Mouse (Mus musculus) kidney, adult 8-10 months (tissue): ENCODE measurements around the gene Iqcb1.
"Not testable (repeated sequence)": the region's sequence is repeated elsewhere in the genome, so short reads cannot be mapped to it uniquely, and the experiment has no call there.

ENCODE experiments used
- DNase-seq, 2 experiments: peaks; one replicate each; pipeline ENCODE4 v3.0.0; 2022

Gene Iqcb1

DNA sequence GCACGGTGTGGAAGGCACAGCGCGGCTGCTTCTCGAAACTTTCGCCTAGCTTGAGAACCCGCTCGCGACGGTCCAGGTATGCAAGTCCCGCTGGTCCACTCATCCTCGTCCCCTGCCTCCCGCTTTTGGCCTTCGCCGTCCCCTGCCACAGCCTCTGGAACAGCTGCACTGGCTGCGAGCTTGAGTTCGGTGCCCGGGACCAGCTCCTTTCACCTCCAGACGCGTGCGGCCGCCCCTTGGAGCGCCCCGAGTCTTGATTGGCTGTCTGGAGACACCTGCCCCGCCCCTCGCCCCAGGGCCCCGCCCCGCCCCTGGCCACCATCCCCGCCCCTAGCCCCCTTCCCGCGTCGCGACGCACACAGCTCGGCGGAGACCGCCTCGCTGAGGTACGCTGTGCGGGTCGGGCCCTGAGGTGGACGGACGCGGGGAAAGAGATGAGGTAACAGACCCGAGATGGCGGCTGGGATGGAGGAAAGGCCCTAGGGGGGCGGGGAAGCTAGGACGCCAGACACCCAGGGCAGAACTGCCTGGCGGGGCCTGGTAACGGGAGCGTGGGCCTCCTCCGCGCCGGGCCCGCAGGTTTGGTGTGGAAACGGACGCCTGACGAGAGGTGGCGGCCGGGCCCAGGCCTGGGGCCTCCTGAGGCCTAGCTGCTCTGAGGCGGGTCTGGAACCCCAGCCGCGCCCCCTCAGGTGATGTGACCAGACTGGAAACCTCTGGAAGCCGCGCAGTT lies at the start of gene Iqcb1:
Gene Iqcb1, plus strand, starts transcription at position 332 of the 733 bp plus-strand sequence.
- DNase-seq: peak; percentile 80 to 85

DNA sequence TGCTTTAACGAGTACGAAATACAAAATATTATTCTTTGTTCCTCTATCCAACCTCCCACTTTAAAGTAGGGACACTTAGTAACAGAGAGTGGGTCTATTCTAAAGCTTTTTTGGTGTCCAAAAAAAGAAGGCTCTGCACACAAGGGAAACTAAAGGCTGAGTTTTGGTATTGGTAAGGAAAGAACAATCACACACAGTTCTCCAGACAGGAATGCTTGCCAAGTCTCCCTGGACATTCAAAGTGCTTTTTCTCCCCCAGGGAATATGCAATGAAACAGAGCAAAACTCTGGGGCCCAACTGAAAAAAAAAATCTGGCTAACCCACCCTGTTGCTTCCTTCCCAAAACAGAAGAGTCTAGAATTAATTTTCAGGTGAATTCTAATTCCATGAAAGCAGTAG lies 44.0 kb upstream of the Iqcb1 start:
- no peak for DNase-seq

DNA sequence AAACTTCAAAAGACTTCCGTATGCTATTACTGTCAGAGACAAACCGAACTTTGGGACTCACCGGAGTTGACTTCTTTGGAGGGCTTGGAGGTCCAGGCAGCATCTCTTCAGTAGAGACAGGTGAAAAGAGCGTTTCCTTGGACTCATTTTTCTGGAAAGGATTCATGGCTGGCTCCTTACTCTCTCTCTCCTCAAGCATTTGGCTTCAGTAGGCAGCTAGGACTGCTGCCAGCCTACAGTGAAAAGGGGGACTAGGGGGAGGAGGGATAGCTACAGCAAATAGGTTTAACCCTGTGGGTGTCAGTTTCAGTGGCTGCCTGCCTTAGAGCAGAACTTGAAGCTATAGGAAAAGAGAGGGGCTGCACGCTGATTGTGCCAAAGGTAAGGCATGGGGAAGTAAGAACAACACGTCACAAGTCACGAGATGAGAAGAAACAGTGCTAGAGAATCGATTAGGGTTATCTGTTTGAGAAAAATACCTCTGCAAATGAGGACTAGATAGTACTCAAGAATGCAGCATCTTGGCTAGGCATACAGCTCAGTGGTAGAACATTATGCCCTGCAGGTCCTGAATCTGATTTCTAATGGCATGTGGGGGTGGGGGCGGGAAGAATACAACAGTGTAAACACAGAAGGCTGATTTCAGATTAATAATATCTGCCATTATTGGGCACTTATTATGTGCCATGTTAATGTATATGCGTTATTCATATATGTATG lies 43.4 kb upstream of the Iqcb1 start, which contains the start of gene Slc15a2:
Gene Slc15a2, minus strand, starts transcription at position 369 of the 720 bp plus-strand sequence.
- peak; percentile 36 to 40 for DNase-seq

DNA sequence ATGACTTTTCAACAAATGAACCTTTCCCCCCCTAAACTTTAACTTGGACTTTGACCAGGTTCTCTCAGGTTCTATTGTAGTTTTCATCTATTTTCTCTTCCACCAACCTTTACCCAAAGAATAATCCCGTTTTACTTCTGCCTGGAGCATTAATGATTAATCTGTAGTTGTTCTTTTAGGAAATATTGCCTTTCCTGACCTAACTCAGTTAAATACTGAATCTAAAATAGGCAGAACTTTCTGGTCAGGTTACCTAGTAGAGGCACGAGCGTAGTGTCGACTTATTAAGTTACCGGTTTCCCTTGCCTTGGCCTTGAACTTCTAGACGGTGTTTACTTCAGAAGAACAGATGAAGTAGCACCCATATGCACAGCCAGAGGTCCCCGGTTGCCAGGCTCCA lies 41.7 kb upstream of the Iqcb1 start:
- peak; percentile 40 to 69 for DNase-seq

DNA sequence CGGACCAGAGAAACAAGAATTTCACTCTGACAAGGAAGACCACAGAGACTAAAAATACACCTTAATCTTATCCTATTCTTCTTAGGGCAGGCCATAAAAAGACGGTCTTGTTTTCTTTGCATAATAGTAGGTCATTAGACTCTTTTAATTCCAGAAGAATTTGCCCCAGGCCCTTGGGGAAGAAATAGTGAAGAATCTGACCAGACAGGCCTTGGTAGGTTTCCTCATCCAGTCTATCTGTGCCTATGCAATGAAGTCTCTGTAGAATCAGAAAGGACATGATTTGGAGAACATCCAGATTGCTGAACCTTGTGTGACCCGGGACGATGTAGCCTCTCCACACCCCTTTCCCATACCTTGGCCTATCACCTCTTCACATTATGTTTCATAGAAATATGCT lies 38.0 kb upstream of the Iqcb1 start:
- DNase-seq: no peak

DNA sequence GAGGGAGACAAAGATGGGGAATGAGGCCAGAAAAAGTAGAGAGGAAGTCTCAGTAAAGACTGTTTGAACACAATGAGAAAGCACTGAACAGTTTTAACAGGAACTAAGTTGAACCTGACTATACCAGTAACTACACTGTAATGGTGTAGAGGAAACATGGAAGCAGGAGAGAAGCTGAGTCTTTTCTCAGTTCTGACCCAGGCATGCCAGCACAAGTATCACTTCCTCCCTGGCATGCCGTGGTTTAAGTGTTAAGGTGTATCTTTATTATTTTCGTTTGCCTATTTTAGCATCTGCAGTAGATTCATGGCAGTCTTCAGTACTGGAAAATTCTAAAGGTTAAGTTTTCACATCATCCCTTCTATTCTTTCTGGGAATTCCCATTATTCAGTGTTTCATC lies 33.2 kb upstream of the Iqcb1 start:
- DNase-seq: no peak

DNA sequence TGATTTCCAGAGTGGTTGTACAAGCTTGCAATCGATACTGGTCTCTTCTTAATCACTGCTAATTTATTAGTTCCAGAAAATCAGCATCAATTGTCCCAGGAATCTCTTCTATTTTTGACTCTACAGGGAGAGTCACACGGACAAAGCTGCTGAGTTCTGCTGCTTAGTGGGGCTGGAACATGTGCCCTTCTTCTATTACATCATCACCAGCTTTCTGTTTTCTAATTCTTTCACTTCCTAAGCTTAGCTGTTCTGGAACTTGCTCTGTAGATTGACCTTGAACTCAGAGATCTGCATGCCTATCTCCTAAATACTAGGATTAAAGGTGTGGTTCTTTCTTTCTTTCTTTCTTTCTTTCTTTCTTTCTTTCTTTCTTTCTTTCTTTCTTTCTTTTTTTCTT lies 29.9 kb upstream of the Iqcb1 start:
- DNase-seq: no peak

DNA sequence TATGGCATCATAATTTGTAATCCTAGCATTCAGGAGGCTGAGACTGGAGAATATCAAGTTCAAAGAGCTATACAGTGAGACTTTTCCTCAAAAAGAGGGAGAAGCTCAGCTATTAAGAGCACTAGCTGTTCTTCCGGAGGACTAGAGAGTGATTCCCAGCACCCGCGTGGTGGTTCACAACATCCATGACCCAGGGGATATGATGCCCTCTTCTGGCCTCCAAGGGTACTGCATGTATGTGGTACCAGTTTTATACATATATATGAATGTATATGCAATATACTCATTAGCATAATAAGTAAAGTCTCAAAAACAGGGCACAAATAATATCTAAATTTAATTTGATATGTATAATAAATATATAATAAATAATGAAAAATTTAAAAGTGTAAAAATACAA lies 25.8 kb upstream of the Iqcb1 start:
- no peak for DNase-seq

DNA sequence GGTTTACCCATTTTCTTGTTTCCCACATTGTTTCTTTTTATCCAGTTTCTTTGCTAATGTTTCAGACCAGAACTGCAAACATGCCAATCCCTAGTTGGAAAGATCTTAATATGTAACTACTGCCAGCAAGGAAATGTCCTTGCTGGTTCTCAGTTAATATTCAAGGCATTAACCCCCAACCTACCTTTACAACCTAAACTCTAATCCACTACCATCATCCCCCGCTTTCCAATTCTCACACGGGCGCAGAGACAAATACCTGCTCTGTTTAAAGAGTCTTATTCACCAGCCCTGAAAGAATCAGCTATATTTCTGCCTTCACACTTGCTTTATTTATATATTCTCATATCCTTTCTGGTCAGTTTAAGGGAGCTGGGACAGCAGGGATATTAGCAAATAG lies 19.6 kb upstream of the Iqcb1 start:
- DNase-seq: peak; percentile 46 to 71

DNA sequence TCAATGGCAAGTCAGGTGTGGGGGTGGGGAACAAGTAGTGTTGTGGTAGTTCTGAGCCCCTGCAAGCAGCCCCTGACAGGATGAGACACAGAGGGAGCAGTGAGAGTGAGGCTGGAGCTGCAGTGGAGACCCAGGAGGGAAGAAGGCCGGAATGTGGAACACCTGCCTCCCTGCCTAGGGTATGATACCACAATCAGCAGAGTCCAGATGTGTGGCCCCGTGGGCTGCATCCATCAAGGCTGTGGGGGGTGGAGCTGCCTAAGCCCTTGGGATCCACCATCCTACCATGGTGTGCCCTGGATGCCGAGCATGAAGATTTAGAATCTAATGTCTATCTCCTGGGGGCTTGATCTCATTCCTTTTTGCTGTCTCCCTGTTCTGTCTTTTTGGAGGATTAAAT lies 14.5 kb upstream of the Iqcb1 start:
- no peak for DNase-seq

DNA sequence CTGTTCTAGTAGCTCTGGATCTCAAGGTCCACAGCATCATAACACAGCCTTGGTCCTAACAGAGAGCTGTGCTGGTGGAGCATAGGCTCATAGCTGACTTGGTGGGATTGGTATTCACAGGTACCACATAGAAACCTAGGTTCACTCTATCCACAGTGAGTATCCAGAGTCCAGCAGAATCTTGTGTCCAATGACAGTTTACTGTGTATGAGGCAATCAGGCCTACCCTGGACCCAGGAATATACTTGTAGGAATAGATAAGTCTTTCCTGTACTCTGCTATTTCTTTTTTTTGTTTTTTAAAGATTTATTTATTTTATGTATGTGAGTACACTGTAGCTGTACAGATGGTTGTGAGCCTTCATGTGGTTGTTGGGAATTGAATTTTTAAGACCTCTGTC lies 11.3 kb upstream of the Iqcb1 start:
- no peak for DNase-seq

DNA sequence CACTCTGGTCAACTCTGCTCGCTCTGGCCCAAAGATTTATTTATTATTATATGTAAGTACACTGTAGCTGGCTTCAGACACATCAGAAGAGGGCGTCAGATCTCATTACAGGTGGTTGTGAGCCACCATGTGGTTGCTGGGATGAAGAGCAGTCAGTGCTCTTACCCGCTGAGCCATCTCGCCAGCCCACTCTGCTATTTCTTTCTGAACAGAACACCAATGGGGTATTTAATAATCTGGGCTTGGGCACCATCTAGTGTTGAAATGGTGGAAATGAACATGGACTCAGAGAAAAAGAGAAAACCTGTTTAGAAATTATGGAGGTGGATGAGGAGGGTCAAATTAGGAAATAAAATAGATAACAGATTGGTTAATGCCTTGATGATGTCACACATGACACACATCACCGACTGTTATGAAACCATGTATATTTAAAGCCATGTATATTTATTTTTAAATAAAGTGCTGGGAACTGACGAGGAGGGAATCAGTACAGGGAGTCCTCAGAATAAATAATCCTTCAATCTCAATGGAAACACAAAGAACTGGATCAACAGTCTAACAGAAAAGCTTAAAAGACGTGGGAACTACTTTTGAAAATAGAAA lies 10.8 kb upstream of the Iqcb1 start:
- DNase-seq: peak; percentile 85 to 86

DNA sequence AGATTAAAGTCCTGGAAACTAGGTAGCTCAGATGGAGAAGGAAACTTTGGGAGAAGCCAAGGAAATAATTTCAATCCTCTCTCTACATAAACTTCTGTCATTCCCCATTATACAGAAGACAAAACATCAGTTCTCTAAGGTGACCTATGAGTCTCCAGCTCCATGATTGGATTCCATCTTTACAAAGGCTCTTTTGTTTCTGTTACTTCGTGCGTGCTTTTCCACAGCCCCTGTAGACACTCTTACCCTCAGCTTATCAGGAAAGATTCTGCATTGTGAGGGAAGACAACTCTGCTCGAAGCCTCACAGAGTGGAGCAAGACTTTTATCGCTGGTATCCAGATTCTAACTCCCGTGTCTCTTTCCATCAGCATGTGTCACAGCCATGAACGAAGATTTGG lies 8.2 kb upstream of the Iqcb1 start:
- no peak for DNase-seq

DNA sequence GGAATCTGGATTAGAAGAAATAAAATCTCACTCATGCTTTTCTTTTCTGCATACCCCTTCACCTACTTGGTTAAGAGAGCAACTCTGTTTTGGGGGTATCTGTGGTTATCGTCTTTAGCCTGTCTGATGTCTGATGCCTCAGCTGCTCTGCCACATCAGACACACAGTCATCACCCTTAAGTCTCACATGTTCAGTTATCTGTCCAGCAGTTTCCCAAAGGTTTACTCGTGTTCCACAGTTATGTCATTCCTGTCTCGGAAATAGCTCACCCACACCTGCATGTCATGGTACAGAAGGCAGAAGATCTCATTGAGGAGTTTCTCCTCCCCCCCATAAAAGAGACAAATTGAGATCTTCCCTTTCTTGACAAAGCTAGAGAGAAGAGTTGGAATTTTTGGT lies 7.4 kb upstream of the Iqcb1 start:
- DNase-seq: no peak

DNA sequence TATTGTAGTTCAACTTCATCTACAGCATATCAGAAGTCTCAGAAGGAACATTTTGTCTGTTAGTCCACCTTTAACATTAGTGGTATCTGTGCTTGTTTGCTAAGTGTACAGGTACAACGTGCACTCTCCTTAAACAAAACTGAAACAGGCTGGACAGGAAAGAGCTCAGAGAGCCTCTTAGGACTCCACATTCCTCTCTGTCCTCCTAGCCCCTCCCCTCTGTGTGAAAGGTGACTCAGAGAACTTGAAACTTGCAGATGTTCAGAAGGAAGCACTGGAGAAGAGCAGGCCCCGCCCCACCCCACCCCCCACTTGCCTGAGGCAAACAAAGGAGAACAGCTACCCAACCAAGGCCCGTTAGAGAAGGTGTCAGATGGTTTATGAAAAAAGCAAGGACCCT lies 6.7 kb upstream of the Iqcb1 start:
- DNase-seq: no peak

DNA sequence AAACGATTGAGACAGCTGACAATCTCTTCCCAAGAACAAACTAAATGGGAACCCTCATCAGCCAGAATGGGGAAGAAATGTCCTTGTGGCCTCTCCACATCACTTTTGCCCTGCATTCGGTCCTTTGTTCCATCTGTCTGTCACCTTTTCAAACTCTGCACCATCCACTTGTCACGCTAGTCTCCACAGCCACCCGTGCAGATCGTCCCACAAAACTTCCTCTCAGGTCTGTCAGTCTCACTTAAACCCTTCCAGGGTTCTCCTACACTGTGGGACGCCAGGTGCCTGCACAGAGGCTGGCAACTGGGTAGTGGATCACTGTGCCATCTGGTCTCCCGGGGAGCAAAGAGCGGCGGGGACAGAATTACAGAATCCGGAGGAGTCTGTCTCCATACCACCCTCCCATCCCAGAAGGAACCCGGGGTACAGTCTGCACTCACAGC lies 553 bp upstream of the Iqcb1 start:
- DNase-seq: no peak

DNA sequence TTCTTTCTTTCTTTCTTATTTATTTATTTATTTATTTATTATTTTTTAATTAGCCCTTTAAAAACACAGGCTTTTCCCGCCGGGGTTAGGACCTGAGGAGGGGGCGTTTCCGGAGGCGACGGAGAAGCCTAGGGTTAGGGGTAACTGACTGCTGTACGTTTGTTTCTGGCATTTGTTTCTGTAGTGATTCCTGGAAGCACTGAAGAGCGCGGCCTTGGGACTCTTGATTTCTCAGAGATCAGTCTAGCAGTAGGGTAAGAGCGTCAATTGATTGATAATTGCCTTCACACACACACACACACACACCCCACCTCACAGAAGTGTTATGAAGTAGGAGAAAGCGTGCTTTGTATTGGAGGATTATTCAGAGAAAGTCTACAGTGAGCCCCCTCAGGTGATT lies 635 bp downstream of the Iqcb1 start:
- no peak for DNase-seq

DNA sequence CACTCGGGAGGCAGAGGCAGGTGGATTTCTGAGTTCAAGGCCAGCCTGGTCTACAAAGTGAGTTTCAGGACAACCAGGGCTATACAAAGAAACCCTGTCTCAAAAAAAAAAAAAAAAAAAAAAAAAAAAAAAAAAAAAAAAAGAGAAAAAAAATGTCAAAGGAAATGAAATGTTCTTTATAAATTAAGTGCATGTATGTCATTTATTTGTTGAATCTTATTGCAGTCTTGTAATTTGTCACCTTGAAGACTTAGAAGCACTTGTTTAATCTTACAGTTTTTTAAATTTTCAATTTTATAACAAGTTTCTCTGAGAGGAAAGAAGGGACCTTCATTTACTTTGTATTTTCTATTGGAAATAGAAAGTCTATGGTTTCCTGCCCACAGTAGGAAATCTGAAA lies 18.7 kb downstream of the Iqcb1 start:
- DNase-seq: not testable (repeated sequence)

DNA sequence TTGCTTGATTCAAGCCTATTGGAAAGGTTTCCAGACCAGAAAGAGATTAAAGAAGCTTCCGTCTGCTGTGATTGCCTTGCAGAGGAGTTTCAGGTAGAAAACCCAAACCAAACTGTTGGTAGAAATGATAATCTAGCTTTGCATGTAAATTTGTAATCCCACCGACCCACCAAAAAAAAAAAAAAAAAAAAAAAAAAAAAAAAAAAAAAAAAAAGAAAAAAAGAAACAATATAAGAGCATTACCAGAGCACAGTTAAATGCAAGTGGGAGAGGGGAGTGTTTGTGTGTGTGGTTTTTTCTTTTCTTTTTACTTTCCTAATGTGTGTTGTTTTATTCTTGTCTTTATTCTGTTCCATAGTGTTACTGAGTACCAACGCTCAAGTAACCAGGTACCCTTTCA lies 23.0 kb downstream of the Iqcb1 start:
- DNase-seq: no peak

DNA sequence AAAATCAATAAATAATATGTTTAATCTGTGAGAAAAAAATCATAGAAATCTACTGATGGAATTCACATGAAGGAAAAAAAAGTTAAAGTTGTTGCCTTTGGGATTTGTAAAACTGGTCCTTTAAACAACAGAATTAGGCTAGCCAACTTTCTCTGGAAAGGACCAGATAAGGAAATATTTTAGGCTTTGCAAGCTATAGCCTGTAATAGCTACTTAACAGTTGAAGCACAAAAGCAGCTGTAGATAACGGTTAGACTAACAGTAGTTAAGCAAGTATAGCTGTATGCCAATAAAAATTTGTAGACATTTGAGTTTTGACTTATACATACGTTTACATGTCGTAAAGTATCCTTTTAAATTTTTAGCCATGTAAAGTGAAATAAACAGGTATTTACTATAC lies 35.4 kb downstream of the Iqcb1 start:
- no peak for DNase-seq

DNA sequence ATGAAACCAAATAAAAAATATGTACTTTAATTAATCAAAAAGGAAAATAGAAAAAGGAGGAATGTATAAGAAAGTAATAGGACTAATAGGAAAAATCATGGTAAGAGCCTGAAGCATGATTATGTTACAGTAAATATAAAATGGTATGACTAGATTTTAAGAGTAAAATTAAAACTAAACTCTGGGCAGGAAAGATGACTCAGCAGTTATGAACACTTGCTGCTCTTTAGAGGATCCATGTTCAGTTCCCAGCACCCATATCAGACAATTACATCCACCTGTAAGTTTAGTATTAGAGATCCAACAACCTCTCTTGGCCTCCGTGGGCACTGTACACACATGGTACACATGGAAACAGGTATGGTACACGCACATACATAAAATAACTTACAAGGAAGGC lies 41.3 kb downstream of the Iqcb1 start:
- DNase-seq: no peak

DNA sequence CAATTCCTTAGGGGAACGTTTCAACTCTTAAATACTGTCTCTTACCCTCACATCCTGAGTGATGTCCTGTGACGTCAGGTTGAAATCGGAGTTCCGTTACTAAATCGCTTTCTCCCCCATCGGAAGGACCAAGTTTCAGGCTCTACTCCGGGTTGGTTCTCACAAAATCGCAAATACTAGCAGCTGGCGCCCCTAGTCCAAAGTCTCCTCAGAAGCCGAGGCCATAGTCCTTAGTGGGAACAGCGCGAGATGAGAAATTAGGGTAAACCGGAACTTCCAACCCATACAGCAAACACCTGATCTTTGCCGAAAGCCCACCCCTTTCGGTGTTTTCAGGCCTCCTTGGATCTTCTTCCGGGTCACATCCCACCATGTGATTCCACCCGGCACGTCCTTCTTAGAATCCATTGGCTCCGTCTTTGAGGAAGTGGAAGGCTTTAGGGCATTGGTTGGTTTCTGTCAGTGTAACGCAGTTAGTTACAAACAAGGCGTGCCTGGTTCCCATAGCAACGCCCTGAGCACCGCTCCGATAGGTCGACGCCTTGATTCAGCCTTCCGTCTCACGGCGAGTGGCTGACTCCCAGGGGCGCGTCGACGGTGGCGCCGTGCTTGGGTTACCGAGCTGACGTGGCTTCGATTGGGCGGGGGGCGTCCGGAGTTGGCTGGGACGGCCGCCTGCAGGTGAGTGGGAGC lies 46.5 kb downstream of the Iqcb1 start, which contains the start of the genes Eaf2 and Golgb1:
Gene Eaf2, minus strand, starts transcription at position 421 of the 693 bp plus-strand sequence.
Gene Golgb1, plus strand, starts transcription at position 558 of the 693 bp plus-strand sequence.
- peak; percentile 98 to 100 for DNase-seq

DNA sequence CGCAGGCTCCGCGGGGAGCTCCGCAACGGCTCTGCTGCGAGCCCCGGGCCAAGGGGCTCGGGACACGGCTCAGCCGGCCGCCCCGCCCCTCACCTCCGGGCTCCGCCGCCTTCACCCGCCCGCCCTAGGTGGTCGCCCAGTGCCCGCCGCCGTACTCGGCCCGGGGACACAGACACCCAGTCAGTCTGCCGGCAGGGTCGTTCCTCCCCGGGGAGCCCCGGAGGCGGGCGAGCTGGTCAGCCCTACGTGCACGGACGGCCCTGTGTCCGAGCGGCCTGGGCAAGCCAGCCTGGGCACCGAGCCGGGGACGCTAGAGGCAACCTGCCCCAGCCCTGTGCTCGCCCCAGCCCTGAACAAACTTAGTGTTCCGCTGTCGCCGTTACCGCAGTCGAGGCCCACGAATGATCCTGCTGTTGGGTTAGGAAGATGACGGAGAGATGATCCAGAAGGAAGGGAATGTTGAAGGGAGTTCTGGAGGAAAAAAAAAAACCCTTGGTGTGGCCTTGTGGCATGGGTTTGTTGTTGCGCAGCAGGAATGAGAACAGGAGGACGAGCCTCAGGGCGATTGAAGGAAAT lies 47.2 kb downstream of the Iqcb1 start:
- peak; percentile 10 to 50 for DNase-seq
